Mouse (Mus musculus): Measurements from ENCODE around the gene Kcnj12. TPM values are rescaled to one million over a fixed set of nuclear protein-coding genes. Genes with fewer than 3 reads are reported as not detected.

The Kcnj12 gene
- polyA plus RNA-seq, 1 experiment, result 0.06 TPM

DNA sequence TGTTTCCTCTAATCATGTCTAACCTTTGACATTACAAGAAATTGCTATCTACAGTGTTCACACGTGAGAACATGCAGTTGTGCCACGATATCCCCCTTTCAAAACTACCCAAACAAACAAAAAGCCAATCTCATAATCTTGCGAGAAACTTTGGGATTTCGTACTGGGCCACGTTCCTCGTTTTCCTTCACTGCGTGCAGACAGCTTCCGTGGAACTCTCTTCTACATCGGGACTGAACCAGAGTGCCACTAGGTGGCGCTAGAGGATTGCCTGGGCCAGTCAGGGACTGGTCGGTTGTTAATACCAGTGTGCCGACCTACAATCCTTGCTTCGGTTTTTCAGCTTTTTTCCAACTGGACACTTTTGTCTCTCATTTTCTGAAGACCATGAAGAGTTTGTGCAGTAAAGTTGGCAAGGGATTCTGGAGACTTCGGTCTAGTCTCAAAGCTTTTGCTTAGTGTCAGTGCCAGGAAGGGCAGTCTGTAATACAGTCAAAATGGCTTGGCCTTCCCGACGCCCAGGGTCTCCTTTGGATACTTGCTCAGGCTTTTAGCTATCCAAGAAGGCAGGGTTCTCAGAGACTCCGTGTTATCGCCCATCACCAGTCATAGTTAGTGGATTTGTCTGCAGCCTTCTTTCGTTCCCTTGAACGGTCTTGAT is 82.0 kb downstream of the Kcnj12 start:
- no peak for TF ChIP-seq POLR2A (IDR thresholded peaks at IDR 0.05; ENCODE audit: low read depth, low read length)
- TF ChIP-seq CTCF (IDR thresholded peaks at IDR 0.05; ENCODE audit: extremely low read depth, insufficient read depth, insufficient read length, insufficient replicate concordance), result peak; percentile 99; the same call in 1 of the 2 replicates
- Histone ChIP-seq H3K36me3 (ENCODE audit: control insufficient read depth, insufficient read depth, low read length) (no peaks in the 10 kb centered on the region), H3K27ac (ENCODE audit: insufficient read depth, low read length) (no peak overlapping the region), H3K4me1 (ENCODE audit: control insufficient read depth, insufficient read depth, insufficient read length) (no peaks in the 10 kb centered on the region; the same call in 1 of the 2 replicates), H3K4me3 (ENCODE audit: extremely low read depth, insufficient read depth, insufficient read length) (no peak overlapping the region), H3K27me3 (ENCODE audit: control insufficient read depth, insufficient read depth, low read length) (no peaks in the 10 kb centered on the region)
- WGBS, result 21% methylated on average over 20 of the region's 20 CpGs
- DNase-seq (ENCODE audit: low read depth in 1 of 2, low spot score in 2 of 2), result peak; percentile 68 to 85

DNA sequence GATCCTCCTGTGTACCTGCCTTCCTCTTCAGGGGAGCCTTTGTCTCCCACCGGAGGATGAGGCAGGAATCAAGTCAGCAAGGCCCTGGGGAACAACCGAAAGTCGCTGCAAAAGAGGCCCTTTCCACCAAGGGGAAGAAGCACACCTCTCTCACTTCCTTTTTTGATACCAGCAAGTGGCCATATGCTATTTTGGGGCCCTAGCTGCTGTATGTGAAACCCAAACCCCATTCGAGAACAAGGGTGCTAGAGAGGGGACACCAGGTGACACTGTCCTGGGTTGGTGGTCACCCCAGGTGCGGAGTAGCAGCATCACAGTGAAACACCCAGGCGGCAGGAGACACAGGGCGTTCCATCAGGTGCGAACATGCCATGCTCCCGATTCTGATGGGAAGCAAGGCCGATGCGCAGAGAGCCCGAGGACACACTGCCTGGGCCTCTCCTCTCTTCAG is 86.6 kb downstream of the Kcnj12 start:
- WGBS, result 35% methylated on average over 12 of the region's 12 CpGs

DNA sequence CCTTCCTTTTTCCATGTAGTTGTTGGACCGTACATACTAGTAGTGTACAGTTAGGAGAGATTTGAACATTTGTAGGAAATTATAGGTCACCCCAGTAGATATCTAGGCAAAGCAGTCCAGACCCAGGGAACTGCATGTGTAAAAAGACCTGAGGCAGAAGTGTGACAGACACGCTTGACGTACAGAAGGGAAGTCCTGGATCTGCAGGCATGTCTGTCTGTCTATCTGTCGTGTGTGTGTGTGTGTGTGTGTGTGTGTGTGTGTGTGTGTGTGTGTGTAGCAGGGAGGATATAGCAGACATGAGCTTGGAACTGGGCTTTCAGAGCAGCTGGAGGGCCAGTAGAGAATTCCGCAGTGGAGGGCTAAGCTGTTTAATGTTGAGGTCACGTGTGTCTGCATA is 87.3 kb downstream of the Kcnj12 start:
- WGBS, result 40% methylated on average over 6 of the region's 6 CpGs
- Histone ChIP-seq H3K4me3 (ENCODE audit: extremely low read depth, insufficient read depth, insufficient read length) (peak overlapping the region; percentile 44; the same call in 1 of the 2 replicates), H3K4me1 (ENCODE audit: control insufficient read depth, insufficient read depth, insufficient read length) (peaks cover 37% of the 10 kb centered on the region; the same call in 1 of the 2 replicates), H3K27me3 (ENCODE audit: control insufficient read depth, insufficient read depth, low read length) (no peaks in the 10 kb centered on the region), H3K36me3 (ENCODE audit: control insufficient read depth, insufficient read depth, low read length) (no peaks in the 10 kb centered on the region), H3K27ac (ENCODE audit: insufficient read depth, low read length) (peak overlapping the region; percentile 92)
- no peak for TF ChIP-seq CTCF (IDR thresholded peaks at IDR 0.05; ENCODE audit: extremely low read depth, insufficient read depth, insufficient read length, insufficient replicate concordance)
- TF ChIP-seq POLR2A (IDR thresholded peaks at IDR 0.05; ENCODE audit: low read depth, low read length), result no peak
- DNase-seq (ENCODE audit: low read depth in 1 of 2, low spot score in 2 of 2), result no peak

More for the DNA sequence above, 86.6 kb downstream of the Kcnj12 start:
- DNase-seq (ENCODE audit: low read depth in 1 of 2, low spot score in 2 of 2), result peak; percentile 64 to 66
- Histone ChIP-seq H3K36me3 (ENCODE audit: control insufficient read depth, insufficient read depth, low read length) (no peaks in the 10 kb centered on the region), H3K27me3 (ENCODE audit: control insufficient read depth, insufficient read depth, low read length) (no peaks in the 10 kb centered on the region), H3K4me1 (ENCODE audit: control insufficient read depth, insufficient read depth, insufficient read length) (peaks cover 35% of the 10 kb centered on the region; the same call in 1 of the 2 replicates), H3K4me3 (ENCODE audit: extremely low read depth, insufficient read depth, insufficient read length) (peak overlapping the region; percentile 44), H3K27ac (ENCODE audit: insufficient read depth, low read length) (peak overlapping the region; percentile 92)
- TF ChIP-seq POLR2A (IDR thresholded peaks at IDR 0.05; ENCODE audit: low read depth, low read length) (no peak), CTCF (IDR thresholded peaks at IDR 0.05; ENCODE audit: extremely low read depth, insufficient read depth, insufficient read length, insufficient replicate concordance) (no peak)

DNA sequence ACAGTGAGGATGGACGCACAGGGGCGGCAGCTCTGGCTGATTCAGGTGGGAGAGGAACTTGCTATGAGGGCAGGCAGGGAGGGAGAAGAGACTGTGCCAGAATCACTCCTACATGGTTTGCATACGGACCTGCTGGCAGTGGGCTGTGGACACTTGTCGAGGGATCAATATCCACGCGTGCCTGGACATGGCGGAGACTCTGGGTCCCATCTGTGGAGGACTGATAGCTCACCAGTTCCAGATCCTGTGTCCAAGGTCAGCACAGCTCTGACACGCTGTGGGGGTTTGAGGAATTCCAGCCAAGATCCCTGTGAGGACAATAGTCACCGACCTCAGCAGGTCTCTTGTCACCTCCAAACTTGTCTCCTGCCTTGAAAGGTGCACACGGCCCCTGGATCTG is 87.7 kb downstream of the Kcnj12 start:
- DNase-seq (ENCODE audit: low read depth in 1 of 2, low spot score in 2 of 2), result no peak
- Histone ChIP-seq H3K4me3 (ENCODE audit: extremely low read depth, insufficient read depth, insufficient read length) (no peak overlapping the region), H3K27ac (ENCODE audit: insufficient read depth, low read length) (peak overlapping the region; percentile 92), H3K36me3 (ENCODE audit: control insufficient read depth, insufficient read depth, low read length) (no peaks in the 10 kb centered on the region), H3K4me1 (ENCODE audit: control insufficient read depth, insufficient read depth, insufficient read length) (peaks cover 37% of the 10 kb centered on the region; the same call in 1 of the 2 replicates), H3K27me3 (ENCODE audit: control insufficient read depth, insufficient read depth, low read length) (no peaks in the 10 kb centered on the region)
- TF ChIP-seq POLR2A (IDR thresholded peaks at IDR 0.05; ENCODE audit: low read depth, low read length), result no peak
- TF ChIP-seq CTCF (IDR thresholded peaks at IDR 0.05; ENCODE audit: extremely low read depth, insufficient read depth, insufficient read length, insufficient replicate concordance), result no peak
- WGBS, result 82% methylated on average over 10 of the region's 10 CpGs

DNA sequence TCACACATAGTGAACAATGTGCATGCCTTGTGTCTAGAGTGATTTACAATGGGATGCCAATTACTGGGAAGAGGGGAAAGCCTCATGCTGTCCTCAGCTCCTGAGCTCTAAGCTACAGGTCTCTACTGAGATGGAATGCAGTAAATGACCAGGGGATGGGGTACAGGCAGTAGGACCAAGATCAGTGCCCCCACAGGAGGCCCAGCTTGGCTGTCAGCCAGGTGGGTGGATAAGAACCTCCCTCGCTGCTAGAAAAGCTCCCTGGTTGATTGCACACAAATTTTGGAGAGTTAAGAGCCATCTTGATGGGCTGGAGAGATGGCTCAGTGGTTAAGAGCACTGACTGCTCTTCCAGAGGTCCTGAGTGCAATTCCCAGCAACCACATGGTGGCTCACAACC is 88.6 kb downstream of the Kcnj12 start:
- H3K4me1 ChIP-seq (ENCODE audit: control insufficient read depth, insufficient read depth, insufficient read length), result peaks cover 41% of the 10 kb centered on the region; the same call in 1 of the 2 replicates
- H3K27ac ChIP-seq (ENCODE audit: insufficient read depth, low read length), result peak overlapping the region; percentile 92; the same call in 1 of the 2 replicates
- H3K27me3 ChIP-seq (ENCODE audit: control insufficient read depth, insufficient read depth, low read length), result no peaks in the 10 kb centered on the region
- WGBS, result 23% methylated on average over 1 of the region's 1 CpGs
- TF ChIP-seq CTCF (IDR thresholded peaks at IDR 0.05; ENCODE audit: extremely low read depth, insufficient read depth, insufficient read length, insufficient replicate concordance) (no peak), POLR2A (IDR thresholded peaks at IDR 0.05; ENCODE audit: low read depth, low read length) (no peak)
- DNase-seq (ENCODE audit: low read depth in 1 of 2, low spot score in 2 of 2), result no peak
- no peaks in the 10 kb centered on the region for H3K36me3 ChIP-seq (ENCODE audit: control insufficient read depth, insufficient read depth, low read length)
- no peak overlapping the region for H3K4me3 ChIP-seq (ENCODE audit: extremely low read depth, insufficient read depth, insufficient read length)

DNA sequence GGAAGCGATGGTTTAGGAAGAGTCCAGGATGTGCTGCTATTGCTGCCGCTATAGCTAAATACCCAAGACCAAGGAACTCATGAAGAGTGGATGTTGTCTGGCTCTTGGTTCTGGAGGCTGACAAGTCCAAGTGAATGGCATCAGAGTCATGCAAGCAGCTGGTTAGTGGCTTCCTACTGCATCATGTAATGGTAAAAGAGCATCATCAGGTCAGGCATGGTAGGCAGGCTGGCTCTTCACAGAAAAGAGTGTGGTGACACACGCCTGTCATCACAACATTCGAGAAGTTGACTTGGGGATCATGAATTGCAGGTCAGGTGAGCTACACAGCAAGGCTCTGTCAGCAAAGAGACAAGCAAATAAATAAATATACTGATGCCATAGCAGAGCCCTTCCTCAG is 89.1 kb downstream of the Kcnj12 start:
- Histone ChIP-seq H3K27ac (ENCODE audit: insufficient read depth, low read length) (peak overlapping the region; percentile 89), H3K4me1 (ENCODE audit: control insufficient read depth, insufficient read depth, insufficient read length) (peaks cover 44% of the 10 kb centered on the region; the same call in 1 of the 2 replicates), H3K36me3 (ENCODE audit: control insufficient read depth, insufficient read depth, low read length) (no peaks in the 10 kb centered on the region), H3K4me3 (ENCODE audit: extremely low read depth, insufficient read depth, insufficient read length) (no peak overlapping the region), H3K27me3 (ENCODE audit: control insufficient read depth, insufficient read depth, low read length) (no peaks in the 10 kb centered on the region)
- TF ChIP-seq CTCF (IDR thresholded peaks at IDR 0.05; ENCODE audit: extremely low read depth, insufficient read depth, insufficient read length, insufficient replicate concordance) (no peak), POLR2A (IDR thresholded peaks at IDR 0.05; ENCODE audit: low read depth, low read length) (no peak)
- 92% methylated on average over 4 of the region's 4 CpGs for WGBS
- DNase-seq (ENCODE audit: low read depth in 1 of 2, low spot score in 2 of 2), result no peak
